Mouse (Mus musculus) ovary, adult 18-20 months (tissue): ENCODE results near the gene Cyp2s1.

Source experiments
- DNase-seq: peaks from one replicate; pipeline ENCODE4 v3.0.0; 2022; ENCODE audit warnings: low spot score, mixed read lengths

The Cyp2s1 gene

DNA sequence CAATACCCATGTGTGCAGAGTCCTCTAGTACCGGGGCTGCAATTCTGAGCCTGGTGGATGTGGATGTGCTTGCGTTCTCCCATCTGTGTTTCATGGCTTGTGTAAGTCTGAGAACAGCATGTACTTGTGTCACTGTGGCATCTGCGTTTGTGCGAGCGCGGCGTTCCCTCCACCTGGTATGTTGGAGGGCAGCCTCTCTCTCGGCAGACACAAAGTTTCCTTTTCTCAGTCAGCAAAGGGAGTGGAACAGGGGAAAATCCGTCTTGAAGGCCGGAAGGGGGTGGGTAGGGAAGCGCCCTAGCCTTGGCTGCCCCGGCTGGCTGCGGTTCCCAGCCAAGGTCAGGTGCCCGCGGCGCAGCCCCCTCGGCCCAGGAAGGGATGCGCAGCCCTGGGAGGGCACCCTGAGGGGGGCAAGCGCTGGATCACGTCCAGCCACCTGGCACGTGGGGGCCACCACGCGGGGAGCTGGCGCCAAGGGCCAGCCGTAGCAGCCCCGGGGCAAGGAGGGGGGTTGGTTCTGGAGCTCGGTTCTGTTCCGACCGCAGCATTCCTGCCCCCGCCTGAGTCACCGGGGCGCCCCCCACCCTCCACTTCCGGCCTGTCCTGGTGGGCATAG lies 35.3 kb downstream of the Cyp2s1 start:
- DNase-seq, result peak; percentile 86

DNA sequence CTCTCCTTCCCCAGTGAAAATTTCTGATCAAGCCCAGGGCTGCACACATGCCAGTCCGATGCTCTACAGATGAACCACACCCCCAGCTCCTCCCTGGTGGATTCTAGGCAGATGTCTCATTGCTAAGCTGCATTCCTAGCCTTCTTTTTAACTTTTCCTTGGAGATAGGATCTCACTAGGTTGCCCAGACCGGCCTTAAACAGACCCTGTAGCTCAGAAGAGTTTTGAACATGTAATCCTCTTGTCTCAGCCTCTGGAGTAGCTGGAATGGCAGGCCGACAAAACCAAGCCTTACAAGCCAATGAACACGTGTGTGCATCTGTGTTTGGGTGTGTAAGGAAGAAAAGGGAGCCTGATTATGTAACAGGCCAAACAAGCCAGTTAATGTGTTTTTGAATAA lies 36.0 kb downstream of the Cyp2s1 start:
- DNase-seq, result no peak

DNA sequence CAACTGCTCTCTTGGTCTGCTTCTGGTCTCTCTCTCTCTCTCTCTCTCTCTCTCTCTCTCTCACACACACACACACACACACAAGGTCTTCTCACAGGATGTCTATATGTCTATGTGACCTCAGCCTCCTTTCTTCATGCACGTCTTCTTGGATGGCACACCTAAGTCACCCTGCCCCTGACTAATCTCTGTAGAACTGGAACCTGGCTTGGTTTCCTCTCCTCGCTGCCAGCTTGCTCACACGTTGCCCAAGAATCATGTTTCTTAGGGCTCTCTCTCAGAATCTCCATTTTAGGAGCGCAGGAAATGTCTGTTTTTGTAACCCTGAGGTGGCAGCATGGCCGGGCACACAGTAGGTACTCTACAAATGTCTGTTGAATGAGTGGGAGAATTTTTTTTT lies 36.7 kb downstream of the Cyp2s1 start:
- DNase-seq, result no peak

DNA sequence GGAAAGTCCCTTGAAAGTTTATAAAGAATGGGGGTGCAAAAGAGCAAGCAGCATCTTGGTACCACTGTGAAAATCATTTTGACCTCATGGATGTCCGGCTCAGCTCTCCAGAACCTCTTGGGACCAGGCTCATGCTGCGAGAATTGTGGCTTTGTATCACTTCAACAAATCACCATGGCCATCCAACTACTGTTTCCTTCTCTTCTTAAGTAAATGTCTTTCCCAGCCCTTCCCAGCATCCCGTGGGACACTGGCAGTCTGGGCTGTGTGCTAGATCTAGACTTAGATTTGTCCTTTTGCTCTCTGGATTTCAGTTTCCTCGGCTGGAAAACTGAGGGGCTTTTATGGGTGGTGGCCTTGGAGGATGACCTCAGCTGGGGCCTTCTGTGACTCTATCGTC lies 48.5 kb downstream of the Cyp2s1 start:
- no peak for DNase-seq

DNA sequence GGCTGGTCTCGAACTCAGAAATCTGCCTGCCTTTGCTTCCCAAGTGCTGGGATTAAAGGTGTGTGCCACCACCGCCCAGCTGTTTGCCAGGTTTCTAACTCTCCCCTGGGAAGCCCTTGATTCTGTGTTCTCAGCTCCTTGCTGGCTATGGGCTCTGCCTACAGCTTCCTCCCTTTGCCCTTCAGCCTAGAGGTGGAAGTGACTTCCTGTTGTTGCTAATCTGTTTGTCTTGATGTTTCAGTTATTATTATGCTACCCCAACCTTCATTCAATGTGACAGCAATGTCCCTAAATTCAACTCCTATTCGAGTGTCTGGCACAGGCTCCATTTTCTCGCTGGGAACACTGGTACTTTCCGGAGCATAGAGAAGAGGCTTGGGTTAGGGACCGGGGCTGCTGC lies 50.6 kb downstream of the Cyp2s1 start:
- no peak for DNase-seq

DNA sequence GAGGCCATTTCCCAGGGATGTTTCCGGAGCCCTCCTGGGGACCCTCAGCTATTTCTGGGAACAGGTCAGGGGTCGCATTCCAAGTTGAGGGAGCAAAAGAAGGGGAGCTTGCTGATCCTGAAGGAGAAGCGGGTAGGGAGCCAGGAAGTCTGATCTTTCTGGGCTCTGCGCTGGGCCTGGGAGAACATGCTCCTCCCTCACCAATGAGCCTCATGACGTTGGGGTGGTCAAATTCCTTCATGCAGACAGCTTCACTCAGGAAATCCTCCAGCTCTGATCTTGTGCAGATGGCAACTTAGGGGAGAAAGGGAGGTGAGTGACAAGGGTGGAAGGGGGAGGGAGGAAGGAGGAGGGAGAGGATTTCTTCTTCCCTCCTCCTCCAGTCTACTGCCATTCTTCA lies 52.5 kb downstream of the Cyp2s1 start:
- no peak for DNase-seq

DNA sequence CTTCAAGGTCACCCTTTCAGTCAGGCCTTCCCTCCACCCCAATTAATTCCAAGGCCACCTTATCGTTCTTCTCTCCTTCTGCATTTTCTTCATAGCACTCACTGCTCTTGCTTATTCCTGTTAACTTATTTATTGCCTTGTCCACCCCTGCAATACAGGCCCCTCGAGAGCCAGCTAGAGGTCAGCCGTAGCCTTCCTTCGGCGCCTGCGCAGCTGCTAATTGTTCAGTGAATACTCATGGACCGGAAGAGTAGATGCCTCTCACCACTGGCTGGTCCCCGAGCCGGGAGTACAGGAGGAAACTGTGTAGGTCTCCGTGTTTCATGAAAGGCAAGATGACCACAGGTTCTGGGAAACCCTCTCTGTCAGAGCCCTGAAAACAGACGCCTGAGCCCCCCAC lies 53.0 kb downstream of the Cyp2s1 start:
- peak; percentile 52 for DNase-seq

DNA sequence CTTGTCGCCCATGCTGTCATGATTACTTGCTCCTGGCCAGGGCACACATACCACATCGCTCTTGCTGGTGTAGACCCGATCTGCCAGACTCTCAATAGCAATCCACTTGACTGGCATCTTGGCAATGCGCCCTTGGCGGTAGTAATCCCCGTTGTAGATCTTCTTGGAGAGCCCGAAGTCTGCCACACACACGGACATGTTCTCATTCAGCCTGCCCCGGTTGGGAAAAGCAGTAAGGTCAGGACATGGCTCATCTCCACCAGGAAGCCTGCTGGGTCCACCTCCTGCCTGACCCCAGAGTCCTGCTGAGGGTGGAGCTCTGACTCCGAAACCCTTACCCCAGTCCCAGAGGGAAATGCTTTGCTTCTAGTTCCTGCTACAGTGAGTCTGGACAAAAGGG lies 55.4 kb downstream of the Cyp2s1 start:
- no peak for DNase-seq

DNA sequence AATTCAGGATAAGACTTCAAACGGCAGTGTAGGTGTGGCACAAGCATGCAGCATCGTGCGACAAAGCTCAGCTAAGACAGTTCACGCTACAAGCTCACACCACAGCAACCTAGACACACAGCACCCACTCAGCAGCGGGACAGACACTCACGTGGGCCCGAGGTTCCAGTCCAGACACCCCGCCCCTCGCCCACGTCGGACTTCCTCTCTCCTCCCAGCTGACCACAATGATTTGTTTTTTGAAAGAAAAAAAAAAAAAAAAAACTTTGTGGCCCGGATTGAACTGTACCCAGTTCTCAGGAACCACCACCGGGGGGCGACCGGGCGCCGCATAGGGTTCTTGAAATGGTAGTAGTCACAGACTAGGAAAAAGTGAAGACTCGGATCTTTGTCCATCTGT lies 60.7 kb downstream of the Cyp2s1 start:
- DNase-seq, result peak; percentile 87

DNA sequence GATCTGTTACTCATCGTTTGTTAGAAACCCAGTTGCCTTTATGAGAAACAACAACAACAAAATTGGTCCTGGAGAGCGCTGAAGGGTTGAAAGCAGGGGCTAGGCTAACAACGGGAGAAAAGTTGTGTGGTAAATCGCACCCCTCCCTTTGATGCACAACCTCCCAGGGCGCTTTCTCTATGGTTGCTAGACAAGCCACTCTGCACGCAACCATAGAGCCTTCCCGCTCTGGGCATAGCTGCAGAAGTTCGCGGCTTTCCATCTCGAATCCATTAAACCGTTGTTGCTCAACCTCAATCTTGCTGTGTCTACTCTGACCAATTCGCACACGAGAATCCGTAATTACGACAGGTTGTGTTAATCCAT lies 61.3 kb downstream of the Cyp2s1 start:
- peak; percentile 40 for DNase-seq

DNA sequence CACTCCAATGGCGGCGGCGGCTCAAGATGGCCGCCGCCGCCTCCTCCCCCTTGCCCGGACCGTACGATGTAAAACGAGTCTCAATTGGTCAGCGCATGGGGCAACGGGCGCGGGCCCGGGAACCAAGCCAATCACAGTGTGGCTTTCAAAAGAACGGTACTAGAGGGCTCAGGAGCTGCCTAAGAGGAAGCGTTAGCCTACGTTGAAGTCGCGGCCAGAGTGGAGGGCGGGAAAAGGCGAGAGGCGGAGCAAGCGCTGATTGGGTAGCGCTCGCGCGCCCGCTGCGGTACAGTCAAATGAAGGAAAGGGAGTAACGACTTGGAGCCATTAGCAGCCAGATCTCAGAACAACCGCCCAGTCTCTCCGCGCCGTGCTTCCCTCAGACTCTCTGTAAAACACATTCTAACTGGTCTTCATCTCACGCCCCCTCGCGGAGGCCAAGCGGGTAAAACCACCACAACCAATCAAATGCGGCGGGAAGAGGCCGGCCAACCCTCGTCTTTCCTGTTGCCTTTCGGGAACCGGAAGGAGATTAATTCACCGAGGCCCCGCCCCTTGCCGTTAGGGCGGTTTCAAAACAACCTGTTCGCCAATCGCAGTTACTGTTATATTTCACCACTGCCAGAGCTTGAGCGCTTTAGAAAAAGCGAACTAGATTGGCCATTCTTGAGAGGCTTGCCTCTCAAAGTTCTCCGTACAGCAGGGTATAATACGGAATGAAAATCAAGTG lies 61.8 kb downstream of the Cyp2s1 start, which contains the start of gene Hnrnpul1:
Gene Hnrnpul1, minus strand, starts transcription at position 20 of the 730 bp plus-strand sequence.
- DNase-seq, result peak; percentile 97

DNA sequence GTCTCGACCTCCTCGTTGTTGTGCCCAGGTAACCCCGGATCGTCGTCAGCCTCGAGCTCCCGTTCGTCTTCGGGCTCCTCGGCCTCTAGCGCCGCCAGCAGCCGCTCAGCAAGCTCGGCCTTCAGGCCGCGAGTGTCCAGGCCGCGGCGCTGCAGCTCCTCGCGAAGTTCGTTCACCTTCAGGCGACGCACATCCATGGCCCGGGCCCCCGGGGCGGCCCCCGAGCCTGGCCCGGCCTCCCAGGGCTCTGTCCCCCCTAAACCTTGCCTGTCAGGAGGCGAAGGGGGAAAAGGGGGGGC lies 62.3 kb downstream of the Cyp2s1 start:
- no peak for DNase-seq

DNA sequence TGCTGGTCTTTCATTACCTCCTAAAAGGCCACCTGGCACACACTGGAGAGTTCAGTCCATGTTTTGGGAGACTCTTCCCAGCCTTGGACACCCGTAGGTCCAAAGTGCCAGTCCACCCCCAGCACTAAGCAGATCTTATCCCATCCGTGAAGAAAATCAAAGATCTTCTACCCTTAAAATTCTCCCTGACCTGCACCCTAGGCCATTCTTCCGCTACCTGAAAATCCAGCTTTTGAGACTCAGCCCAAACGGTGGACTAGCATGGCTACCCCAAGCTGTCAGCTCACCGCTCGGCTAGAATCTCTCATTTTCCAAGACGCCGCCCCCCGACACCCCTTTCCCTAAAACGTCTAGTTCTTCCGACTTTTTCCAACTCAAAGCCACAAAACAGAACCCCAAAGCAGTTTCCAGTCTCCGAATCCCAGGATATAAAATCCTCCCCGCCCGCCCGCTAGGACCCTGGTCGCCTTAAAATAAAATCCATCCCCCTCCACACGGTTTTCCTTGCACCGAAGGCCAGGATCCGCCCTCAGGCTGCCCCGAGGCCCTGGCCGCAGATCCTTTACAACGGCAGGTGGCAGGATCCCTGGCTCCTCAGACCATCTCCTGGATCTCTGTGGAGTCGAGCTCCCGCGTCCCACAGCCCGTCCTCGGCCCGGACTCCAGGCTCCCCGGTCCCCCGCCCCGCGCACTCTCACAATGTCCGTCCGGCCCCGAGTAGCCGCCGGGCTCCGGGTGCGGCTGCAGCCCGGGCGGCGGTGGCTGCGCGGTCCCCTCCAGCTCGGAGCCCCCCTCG lies 62.9 kb downstream of the Cyp2s1 start:
- no peak for DNase-seq

DNA sequence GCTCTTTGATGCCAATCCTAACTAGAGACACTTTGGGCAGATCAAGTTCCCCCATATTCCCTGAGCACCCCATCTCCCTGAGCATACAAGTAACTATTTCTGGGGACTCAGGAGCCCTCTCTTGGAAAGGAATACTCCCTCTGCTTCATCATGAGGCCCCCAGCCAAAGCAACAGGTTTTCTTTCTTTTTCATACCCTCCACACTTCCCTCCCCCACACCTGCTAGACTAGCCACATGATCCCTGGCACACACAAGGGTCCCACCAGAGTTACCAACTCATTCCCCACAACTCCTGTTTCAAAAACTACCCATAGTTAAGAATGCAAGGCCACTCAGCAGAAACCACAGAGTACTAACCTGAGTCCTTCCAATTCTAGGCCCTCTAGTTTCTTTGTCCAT lies 63.6 kb downstream of the Cyp2s1 start:
- no peak for DNase-seq
